Mouse (Mus musculus) heart, embryonic 16.5 days (tissue): Measurements from ENCODE around the gene Fyn. TPM values are rescaled to one million over a fixed set of nuclear protein-coding genes. Genes with fewer than 3 reads are reported as not detected.

Experiments used
- ATAC-seq: fragments of 200-750 bp; cut with Nextera tagmentation; replicated peaks from 2 replicates; pipeline ENCODE4 v1.8.0; 2017; ENCODE audit warnings: moderate number of reproducible peaks; ENCODE audit not compliant: insufficient read depth, low FRiP score; ENCODE audit errors: extremely low read depth
- H3K27ac ChIP-seq: fragments of 300-500 bp; sonication (generic); 2 replicates; pipeline ENCODE4 v1.5.1; 2014; ENCODE audit warnings: mild to moderate bottlenecking, low read length, control low read depth, moderate library complexity
- H3K27me3 ChIP-seq: fragments of 300-500 bp; sonication (generic); 2 replicates; pipeline ENCODE4 v1.6.1; 2014; ENCODE audit warnings: low read length, mixed read lengths; ENCODE audit not compliant: control insufficient read depth, insufficient read depth
- H3K36me3 ChIP-seq: fragments of 300-500 bp; sonication (generic); 2 replicates; pipeline ENCODE4 v1.6.1; 2014; ENCODE audit not compliant: control insufficient read depth, insufficient read depth
- H3K4me1 ChIP-seq: fragments of 300-500 bp; sonication (generic); 2 replicates; pipeline ENCODE4 v1.6.1; 2014; ENCODE audit warnings: low read length, mixed read lengths; ENCODE audit not compliant: control insufficient read depth, insufficient read depth
- H3K4me2 ChIP-seq: fragments of 300-500 bp; sonication (generic); 2 replicates; pipeline ENCODE4 v1.6.1; 2014; ENCODE audit warnings: low read depth, mild to moderate bottlenecking, control low read depth, low read length
- H3K4me3 ChIP-seq: fragments of 300-500 bp; sonication (generic); 2 replicates; pipeline ENCODE4 v1.5.1; 2014; ENCODE audit warnings: mild to moderate bottlenecking, control low read depth, low read length
- H3K9ac ChIP-seq: fragments of 300-500 bp; sonication (generic); 2 replicates; pipeline ENCODE4 v1.6.1; 2014; ENCODE audit warnings: low read length, control low read depth
- H3K9me3 ChIP-seq: fragments of 300-500 bp; sonication (generic); replicated peaks from 2 replicates; pipeline ENCODE4 v1.6.1; 2016; ENCODE audit warnings: low read length; ENCODE audit not compliant: control insufficient read depth
- WGBS: fragments of 180-500 bp; shearing (Covaris S2); extraction: QIAGEN DNeasy Blood & Tissue Kit; methylation state at CpG from one replicate; pipeline ENCODE4 v1.1.7; 2014; 5-methylcytosine and 5-hydroxymethylcytosine counted together
- polyA plus RNA-seq: library from polyadenylated mRNA; unstranded; fragments of >200 nt; fragmentation: Nextera tagmentation; extraction: Ambion mirVana; gene quantifications from 2 replicates; pipeline ENCODE4 v1.2.1, GENCODE M21; 2015

The Fyn gene
- polyA plus RNA-seq, 1 experiment from 2014 or later, result 15.0 TPM

GRCm38 (mm10) chr10:39426833-39427490 lies 58.3 kb downstream of the Fyn start:
- no peaks in the 10 kb centered on the region for H3K9me3 ChIP-seq
- H3K27ac ChIP-seq, result no peak overlapping the region
- no peak for ATAC-seq
- H3K27me3 ChIP-seq, result no peaks in the 10 kb centered on the region
- 41% methylated on average over 5 of the region's 5 CpGs for WGBS
- no peak overlapping the region for H3K9ac ChIP-seq
- peaks cover 4% of the 10 kb centered on the region for H3K4me1 ChIP-seq
- no peaks in the 10 kb centered on the region for H3K36me3 ChIP-seq
- H3K4me3 ChIP-seq, result no peak overlapping the region
- no peak overlapping the region for H3K4me2 ChIP-seq

DNA sequence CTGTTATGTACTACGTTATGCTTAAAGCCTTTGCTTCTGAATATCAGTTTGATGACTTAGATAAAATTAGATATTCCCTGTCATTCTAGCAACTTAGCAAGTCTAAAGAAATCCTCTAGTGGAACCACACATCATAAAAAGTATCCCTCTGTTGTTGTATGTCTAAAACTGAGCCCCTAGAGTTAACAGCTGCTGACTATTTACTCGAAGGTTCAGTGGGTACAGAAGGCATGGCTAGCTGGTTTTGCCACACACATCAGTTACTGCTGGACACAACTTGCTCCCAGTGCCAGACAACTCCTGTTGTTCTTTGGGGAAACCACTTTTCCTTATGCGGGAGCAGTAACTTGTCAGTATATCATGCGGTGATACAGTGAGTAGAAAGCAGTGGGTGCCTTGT lies 61.0 kb downstream of the Fyn start:
- H3K4me2 ChIP-seq, result no peak overlapping the region
- H3K27me3 ChIP-seq, result no peaks in the 10 kb centered on the region
- no peak overlapping the region for H3K4me3 ChIP-seq
- peaks cover 4% of the 10 kb centered on the region; the same call in 1 of the 2 replicates for H3K4me1 ChIP-seq
- H3K9ac ChIP-seq, result no peak overlapping the region
- no peaks in the 10 kb centered on the region for H3K9me3 ChIP-seq
- H3K27ac ChIP-seq, result no peak overlapping the region
- 80% methylated on average over 4 of the region's 4 CpGs for WGBS
- H3K36me3 ChIP-seq, result no peaks in the 10 kb centered on the region
- ATAC-seq, result no peak

- ATAC-seq, result no peak
- 75% methylated on average over 14 of the region's 14 CpGs for WGBS
Observed at GRCm38 (mm10) chr10:39430074-39430764, 61.6 kb downstream of the Fyn start.

DNA sequence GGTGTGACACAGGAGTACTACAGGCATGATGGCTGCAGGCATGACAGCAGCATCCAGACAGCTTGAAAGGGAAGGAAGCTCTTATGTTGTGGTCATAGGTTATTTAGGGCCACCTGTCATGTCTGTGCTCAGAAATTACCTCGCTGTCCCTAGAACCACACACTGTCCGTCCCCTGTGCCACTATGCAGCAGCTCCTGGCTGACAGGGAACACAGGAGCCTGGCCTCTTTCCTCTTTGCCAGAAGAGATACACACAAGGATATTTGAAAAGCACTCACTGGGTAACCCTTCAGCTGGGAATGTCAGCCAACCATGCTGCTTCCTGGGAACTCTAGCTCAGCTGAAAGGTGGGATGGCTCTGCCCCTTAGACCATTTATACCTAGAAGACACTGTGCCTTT lies 62.6 kb downstream of the Fyn start:
- H3K4me1 ChIP-seq, result peaks cover 4% of the 10 kb centered on the region; the same call in 1 of the 2 replicates
- H3K4me3 ChIP-seq, result no peak overlapping the region
- no peak overlapping the region for H3K9ac ChIP-seq
- no peaks in the 10 kb centered on the region for H3K36me3 ChIP-seq
- H3K27me3 ChIP-seq, result no peaks in the 10 kb centered on the region
- 41% methylated on average over 2 of the region's 2 CpGs for WGBS
- H3K9me3 ChIP-seq, result no peaks in the 10 kb centered on the region
- H3K27ac ChIP-seq, result no peak overlapping the region
- no peak overlapping the region for H3K4me2 ChIP-seq
- no peak; the same call in 1 of the 2 replicates for ATAC-seq

More at GRCm38 (mm10) chr10:39430074-39430764, 61.6 kb downstream of the Fyn start:
- Histone ChIP-seq H3K27ac (no peak overlapping the region), H3K9ac (no peak overlapping the region), H3K4me2 (no peak overlapping the region), H3K36me3 (no peaks in the 10 kb centered on the region), H3K9me3 (no peaks in the 10 kb centered on the region), H3K4me3 (no peak overlapping the region), H3K4me1 (peaks cover 4% of the 10 kb centered on the region; the same call in 1 of the 2 replicates), H3K27me3 (no peaks in the 10 kb centered on the region)

- H3K9me3 ChIP-seq, result no peaks in the 10 kb centered on the region
- no peak for ATAC-seq
Observed at GRCm38 (mm10) chr10:39432648-39433568, 64.3 kb downstream of the Fyn start.

DNA sequence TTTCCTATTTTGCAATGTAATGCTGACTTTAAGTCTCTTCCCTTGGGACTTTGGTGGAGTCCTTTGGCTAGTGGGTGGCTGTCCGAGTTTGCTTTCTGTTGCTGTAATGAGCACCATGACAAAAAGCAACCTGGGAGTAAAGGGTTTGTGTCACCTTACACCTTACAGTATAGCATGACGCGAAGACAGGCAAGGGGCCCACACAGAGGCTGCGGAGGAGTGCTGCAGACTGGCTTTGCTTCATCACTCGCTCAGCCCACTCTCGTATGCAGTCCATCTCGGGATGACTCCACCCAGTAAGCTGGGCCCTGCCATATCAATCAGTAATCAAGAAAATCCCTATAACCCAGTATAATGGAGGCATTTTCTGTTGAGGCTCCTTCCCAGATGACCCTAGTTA lies 65.2 kb downstream of the Fyn start:
- no peak for ATAC-seq
- Histone ChIP-seq H3K9ac (no peak overlapping the region), H3K4me2 (no peak overlapping the region), H3K4me1 (peaks cover 4% of the 10 kb centered on the region; the same call in 1 of the 2 replicates), H3K9me3 (no peaks in the 10 kb centered on the region), H3K36me3 (no peaks in the 10 kb centered on the region), H3K27me3 (no peaks in the 10 kb centered on the region), H3K27ac (no peak overlapping the region), H3K4me3 (no peak overlapping the region)
- WGBS, result 77% methylated on average over 7 of the region's 7 CpGs

More at GRCm38 (mm10) chr10:39432648-39433568, 64.3 kb downstream of the Fyn start:
- H3K4me2 ChIP-seq, result no peak overlapping the region
- no peak overlapping the region for H3K27ac ChIP-seq
- H3K36me3 ChIP-seq, result no peaks in the 10 kb centered on the region
- H3K9ac ChIP-seq, result no peak overlapping the region
- 77% methylated on average over 14 of the region's 14 CpGs for WGBS
- no peaks in the 10 kb centered on the region for H3K27me3 ChIP-seq
- H3K4me1 ChIP-seq, result peaks cover 4% of the 10 kb centered on the region; the same call in 1 of the 2 replicates
- H3K4me3 ChIP-seq, result no peak overlapping the region

GRCm38 (mm10) chr10:39434758-39435448 lies 66.2 kb downstream of the Fyn start:
- peaks cover 4% of the 10 kb centered on the region; the same call in 1 of the 2 replicates for H3K4me1 ChIP-seq
- 74% methylated on average over 8 of the region's 8 CpGs for WGBS
- no peak for ATAC-seq
- no peak overlapping the region for H3K9ac ChIP-seq
- H3K9me3 ChIP-seq, result no peaks in the 10 kb centered on the region
- H3K4me3 ChIP-seq, result no peak overlapping the region
- H3K4me2 ChIP-seq, result no peak overlapping the region
- H3K27me3 ChIP-seq, result no peaks in the 10 kb centered on the region
- no peaks in the 10 kb centered on the region for H3K36me3 ChIP-seq
- no peak overlapping the region for H3K27ac ChIP-seq

- H3K4me2 ChIP-seq, result no peak overlapping the region
- no peaks in the 10 kb centered on the region for H3K27me3 ChIP-seq
- 81% methylated on average over 5 of the region's 5 CpGs for WGBS
- no peak overlapping the region for H3K27ac ChIP-seq
- no peaks in the 10 kb centered on the region for H3K36me3 ChIP-seq
- no peak for ATAC-seq
- H3K9ac ChIP-seq, result no peak overlapping the region
- H3K4me1 ChIP-seq, result no peaks in the 10 kb centered on the region
- H3K4me3 ChIP-seq, result no peak overlapping the region
- H3K9me3 ChIP-seq, result no peaks in the 10 kb centered on the region
Observed at GRCm38 (mm10) chr10:39438905-39439304, 70.2 kb downstream of the Fyn start.
